Mouse (Mus musculus) urinary bladder, adult 2 months (tissue): ENCODE results near the gene Gm9945. TPM values are rescaled to one million over a fixed set of nuclear protein-coding genes. Genes with fewer than 3 reads are reported as not detected.

ENCODE experiments used
- DNase-seq: peaks from one replicate; pipeline ENCODE4 v3.0.0; 2022; ENCODE audit warnings: low spot score
- polyA plus RNA-seq: library from polyadenylated mRNA; depleted of rRNA; stranded (reverse); fragments of >200 nt; gene quantifications from 2 replicates; pipeline ENCODE4 v1.2.3, GENCODE M21; 2012

Gene Gm9945
- polyA plus RNA-seq, 1 experiment: 0.11 TPM

- no peak for DNase-seq
These were observed 13.4 kb downstream of the Gm9945 start for GRCm38 (mm10) chr11:53493243-53493955.

GRCm38 (mm10) chr11:53495417-53495816, 15.5 kb downstream of the Gm9945 start:
- no peak for DNase-seq

DNA sequence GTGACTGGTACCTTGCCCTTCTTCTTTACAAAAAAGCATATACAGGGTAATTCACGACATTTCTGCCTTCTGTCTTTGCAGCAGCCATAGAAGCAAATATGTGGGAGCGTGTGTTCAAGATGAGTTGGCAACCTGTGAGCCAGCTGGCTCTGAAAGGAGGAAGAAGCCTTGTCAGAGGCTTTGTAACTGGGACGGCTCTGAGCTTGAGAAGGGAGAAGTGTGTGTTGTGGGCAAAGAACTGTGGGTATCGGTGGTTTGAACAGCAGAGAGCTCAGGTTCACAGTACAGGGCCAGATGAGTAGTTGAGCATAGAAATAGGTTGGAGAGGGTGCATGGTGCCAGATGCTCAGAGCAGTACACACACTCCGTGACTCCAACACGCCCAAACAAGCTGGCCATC, 17.0 kb downstream of the Gm9945 start:
- no peak for DNase-seq

- no peak for DNase-seq
These were observed 20.6 kb downstream of the Gm9945 start for GRCm38 (mm10) chr11:53500569-53500968.

GRCm38 (mm10) chr11:53502039-53502765, 22.2 kb downstream of the Gm9945 start:
- no peak for DNase-seq

GRCm38 (mm10) chr11:53503738-53504137, 23.8 kb downstream of the Gm9945 start:
- DNase-seq: no peak

GRCm38 (mm10) chr11:53504376-53504775, 24.4 kb downstream of the Gm9945 start:
- DNase-seq: no peak

DNA sequence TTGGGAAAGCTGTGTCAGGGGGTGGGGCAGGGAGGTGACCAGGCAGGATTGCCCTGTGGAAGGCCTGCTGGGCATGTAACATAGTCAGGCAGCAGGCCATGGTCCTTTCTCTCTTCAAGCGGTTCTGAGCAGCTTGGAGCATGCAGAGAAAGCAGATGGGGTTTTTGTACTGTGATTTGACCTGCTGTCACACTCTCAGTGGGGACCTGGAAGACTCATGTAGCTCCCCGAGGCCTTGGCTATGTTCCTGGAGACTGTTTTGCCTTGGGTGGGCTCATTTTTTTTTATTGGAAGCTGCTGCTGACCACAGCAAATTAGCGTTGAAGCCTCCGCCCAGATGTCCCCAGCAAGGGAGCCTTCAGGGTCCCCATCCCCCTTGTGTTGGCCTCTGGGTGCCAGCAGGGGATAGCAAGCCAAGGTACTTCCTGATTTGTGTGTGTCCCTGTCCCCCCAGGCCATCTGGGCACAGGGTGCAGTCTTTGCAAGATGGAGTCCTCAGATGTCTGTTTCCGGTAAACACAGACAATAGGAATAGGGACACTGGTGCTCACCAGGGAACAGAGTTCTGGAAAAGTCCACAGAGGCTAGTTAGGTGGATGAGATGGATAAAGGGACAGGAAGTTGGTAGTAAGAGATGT, 25.2 kb downstream of the Gm9945 start:
- DNase-seq: no peak

DNA sequence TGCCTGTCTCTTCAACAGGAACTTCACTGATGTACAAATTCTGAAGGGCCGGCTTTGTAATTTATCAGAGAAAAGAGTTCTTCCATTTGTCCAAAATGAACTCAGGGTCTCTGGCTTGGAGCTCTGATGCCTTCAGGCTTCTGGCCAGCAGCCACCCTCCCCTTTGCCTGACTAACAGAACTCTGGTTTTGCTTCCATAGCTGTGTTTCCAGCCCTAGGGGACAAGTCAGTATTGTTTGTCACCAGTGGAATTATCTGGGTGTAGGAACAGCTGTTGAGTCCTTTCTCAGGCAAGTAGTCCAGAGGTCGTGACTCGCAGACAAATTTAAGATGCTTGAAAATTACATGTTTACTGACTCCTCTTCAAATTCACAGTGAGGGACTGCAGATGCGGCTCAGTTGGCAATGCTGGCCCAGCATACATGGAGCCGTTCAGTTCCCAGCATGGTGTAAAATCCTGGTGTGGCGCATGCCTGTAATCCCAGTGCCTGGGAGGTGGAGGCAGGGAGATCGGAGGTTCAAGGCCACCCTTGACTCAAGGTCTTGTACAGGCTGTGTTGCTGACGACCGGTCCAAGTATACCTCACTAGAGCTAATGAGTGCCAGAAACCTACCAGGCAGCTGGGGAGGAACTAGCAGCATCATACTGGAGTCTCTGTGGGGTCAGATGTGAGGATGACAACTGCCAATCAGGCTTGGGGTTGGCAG, 27.3 kb downstream of the Gm9945 start:
- no peak for DNase-seq

DNA sequence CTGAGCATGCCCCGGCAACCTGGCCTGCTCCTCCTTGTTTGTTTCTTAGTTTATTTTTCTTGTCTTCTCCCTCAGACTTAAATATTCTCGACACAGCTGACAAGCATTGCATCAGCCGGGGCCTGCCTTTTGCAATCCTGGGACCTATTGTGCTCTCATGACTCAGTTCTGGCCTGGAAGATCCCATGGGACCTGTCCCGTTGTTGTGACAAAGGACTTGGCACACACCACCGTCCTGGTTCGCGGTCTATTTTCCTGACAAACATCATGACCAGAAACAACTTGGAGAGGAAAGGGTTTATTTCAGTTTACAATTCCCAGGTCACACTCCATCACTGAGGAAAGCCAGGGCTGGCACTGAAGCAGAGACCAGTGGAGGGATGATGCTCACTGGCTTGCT, 28.2 kb downstream of the Gm9945 start:
- no peak for DNase-seq

DNA sequence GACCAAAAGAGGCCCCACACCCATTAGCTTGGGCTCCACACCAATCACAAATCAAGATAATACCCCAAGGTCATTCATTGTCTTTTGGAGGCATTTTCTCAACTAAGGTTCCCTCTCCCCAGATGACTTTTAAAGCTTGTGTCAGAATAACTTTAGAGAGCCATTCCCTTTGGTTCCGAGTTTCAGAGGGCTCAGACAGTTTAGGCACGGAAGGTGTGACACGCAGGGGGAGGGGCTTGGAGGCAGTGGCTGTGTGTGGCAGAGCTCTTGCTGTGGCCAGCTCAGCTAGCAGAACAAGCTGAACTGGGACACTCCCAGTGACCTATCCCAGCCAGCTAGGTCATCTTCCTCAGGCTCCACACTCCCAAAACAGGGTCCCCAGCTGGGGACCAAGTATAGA, 28.6 kb downstream of the Gm9945 start:
- no peak for DNase-seq

DNA sequence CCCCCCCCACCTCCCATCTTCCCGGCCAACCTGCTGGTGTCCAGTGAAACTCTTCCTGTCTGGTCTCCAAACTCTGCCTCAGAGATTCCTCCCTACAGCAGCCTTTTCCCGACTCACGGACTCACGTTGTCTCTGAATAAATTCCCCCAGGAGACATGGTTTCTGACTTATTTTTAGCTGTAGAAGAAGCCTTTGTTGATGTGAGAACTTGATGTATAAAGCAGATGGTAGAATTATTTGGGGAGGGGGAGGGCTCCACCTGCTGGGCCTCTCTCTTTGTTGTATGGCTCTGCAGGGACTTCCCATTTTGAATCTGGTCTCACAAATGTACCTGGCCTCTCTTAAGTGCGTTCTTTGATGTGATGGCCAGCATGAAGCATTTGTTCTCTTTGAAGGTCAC, 30.4 kb downstream of the Gm9945 start:
- DNase-seq: no peak

- no peak for DNase-seq
These were observed 37.0 kb downstream of the Gm9945 start for GRCm38 (mm10) chr11:53516775-53517627.

DNA sequence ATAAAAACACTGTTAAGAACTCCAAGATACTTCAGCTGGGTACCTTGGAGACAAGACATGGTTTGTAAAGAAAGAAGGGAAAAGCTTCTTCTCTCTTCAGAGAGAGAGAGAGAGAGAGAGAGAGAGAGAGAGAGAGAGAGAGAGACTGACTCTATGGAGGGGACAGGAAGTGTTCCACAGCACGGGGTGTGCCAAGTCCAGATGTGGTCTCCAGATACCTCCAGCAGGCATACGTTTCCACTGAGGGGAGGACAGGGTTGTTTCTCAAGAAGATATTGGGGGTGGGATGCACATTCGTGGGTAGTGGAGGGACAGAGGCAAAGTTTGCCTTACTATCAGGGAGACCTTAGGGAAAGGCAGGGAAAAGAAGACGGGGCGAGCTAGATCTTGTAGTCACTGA, 38.8 kb downstream of the Gm9945 start:
- DNase-seq: no peak

- DNase-seq: peak; percentile 57
These were observed 39.5 kb downstream of the Gm9945 start, which contains the start of gene Sept8 for GRCm38 (mm10) chr11:53519207-53520121. TSS of gene Sept8 (plus strand) at chr11:53519257.

- DNase-seq: peak; percentile 39
These were observed 40.4 kb downstream of the Gm9945 start for GRCm38 (mm10) chr11:53520122-53520978.

DNA sequence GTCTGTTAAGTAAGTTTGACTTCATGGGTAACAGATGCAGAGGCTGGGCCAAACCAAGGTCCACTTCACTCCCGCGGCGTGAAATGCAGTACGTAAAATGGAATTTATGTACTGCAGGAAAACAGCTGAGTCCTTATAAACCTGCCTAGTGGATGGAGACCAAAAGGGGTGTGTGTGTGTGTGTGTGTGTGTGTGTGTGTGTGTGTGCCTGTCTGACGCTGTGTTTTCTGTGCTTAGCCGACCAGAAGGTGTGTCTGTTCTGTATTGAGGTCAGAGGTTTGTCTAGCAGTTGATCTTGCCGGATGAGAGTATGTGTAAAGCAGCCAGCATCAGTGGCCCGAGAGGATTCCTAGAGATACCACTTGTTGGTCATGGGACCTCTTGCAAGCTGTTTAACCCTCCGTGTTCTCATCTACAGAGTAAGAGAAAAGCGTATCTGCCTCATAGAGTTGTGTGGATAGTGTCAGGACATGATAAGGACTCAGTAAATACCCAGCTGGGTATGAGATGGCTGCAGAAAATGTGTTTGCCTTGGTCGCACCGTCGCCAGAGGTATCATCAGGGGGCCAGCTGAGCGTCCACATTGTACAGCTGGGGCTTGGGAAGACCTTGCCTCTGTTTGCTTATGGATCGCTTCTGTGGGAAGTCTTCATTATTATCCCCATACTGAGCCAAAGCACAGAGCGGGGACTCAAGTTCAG, 41.3 kb downstream of the Gm9945 start:
- no peak for DNase-seq

- DNase-seq: no peak
These were observed 41.8 kb downstream of the Gm9945 start for GRCm38 (mm10) chr11:53521821-53522131.

DNA sequence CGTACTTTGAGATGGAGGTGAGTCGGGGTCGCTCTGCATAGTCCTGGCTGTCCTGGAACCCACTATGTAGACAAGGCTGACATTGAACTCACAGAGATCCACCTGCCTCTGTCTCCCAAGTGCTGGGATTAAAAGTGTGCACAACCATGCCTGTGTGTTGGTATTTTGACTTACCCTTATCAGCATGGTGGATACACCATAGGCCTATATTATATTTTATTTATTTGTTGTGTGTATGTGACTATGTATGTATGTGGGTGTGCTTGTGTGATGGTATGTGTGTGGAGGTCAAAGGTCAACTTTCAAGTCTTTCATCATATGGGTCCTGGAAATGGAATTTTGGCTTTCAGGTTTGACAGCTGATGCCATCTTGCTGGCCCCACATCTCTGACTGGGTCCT, 42.4 kb downstream of the Gm9945 start:
- no peak for DNase-seq
